Mouse (Mus musculus) lung, adult 2 months (tissue): ENCODE data around the gene Bst1.

ENCODE experiments used
- CTCF ChIP-seq: fragments of 200-500 bp; IDR thresholded peaks from 2 replicates; pipeline ENCODE4 v1.5.1; 2011; ENCODE audit warnings: mild to moderate bottlenecking, low read length, control low read depth; ENCODE audit not compliant: insufficient read depth
- POLR2A ChIP-seq: fragments of 200-500 bp; IDR thresholded peaks from 2 replicates; pipeline ENCODE4 v1.6.1; 2011; ENCODE audit warnings: low read depth, mild to moderate bottlenecking, control low read depth, low read length, borderline replicate concordance; ENCODE audit errors: extremely low read depth

DNA sequence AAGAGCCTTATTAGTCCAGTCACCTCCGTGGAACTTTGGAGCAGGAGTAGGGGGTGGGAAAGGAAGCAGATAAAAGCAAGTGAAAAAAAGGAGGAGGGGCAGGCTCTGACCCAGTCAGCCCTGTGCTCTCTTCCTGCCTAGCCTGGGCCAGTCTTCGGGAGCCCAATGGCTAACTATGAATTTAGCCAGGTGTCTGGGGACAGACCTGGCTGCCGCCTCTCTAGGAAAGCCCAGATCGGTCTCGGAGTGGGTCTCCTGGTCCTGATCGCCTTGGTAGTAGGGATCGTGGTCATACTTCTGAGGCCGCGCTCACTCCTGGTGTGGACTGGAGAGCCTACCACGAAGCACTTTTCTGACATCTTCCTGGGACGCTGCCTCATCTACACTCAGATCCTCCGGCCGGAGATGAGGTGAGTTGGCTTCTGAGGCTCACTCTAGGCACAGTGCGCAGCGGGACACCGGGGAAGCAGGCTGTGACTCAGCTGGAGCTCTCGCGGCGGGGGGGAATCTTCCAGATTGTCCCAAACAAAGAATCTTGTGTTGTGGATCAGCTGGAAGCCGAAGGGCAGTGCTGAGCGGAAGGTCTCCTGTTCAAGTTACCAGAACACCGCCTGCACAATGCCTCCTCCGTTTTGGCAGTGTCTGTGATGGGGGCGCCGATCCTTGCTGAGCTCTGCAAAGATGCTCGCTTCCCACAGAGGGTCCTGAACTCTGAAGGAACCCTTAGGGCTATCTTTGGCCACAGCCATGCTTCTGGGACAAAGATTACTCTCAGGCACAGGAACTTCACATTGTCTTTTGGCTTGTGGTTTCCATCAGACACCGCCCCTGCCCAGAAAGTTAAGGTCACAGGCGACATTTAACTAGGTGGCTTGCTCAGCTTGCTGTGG, 50.3 kb downstream of the Bst1 start:
- peak; percentile 44; the same call in 1 of the 2 replicates for TF ChIP-seq POLR2A
- no peak for TF ChIP-seq CTCF
